Mouse (Mus musculus) stomach, embryonic 14.5 days (tissue): ENCODE measurements around the gene Evi5. TPM values are rescaled to one million over a fixed set of nuclear protein-coding genes. Genes with fewer than 3 reads are reported as not detected.

Experiments used
- ATAC-seq: fragments of 200-750 bp; cut with Nextera tagmentation; 2 replicates; pipeline ENCODE4 v1.8.0; 2017; ENCODE audit warnings: low read depth, moderate TSS enrichment; ENCODE audit not compliant: insufficient number of reproducible peaks, insufficient read depth, low FRiP score
- H3K27ac ChIP-seq: fragments of 300-500 bp; sonication (generic); 2 replicates; pipeline ENCODE4 v1.5.1; 2014; ENCODE audit warnings: mild to moderate bottlenecking, low read length, moderate library complexity, mixed read lengths
- H3K27me3 ChIP-seq: fragments of 300-500 bp; sonication (generic); 2 replicates; pipeline ENCODE4 v1.6.1; 2014; ENCODE audit warnings: low read length, control low read depth, mixed read lengths; ENCODE audit not compliant: control insufficient read depth, insufficient read depth
- H3K36me3 ChIP-seq: fragments of 300-500 bp; sonication (generic); 2 replicates; pipeline ENCODE4 v1.6.1; 2014; ENCODE audit warnings: mild to moderate bottlenecking, control low read depth, low read length, moderate library complexity, mixed read lengths; ENCODE audit not compliant: control insufficient read depth, insufficient read depth
- H3K4me1 ChIP-seq: fragments of 300-500 bp; sonication (generic); 2 replicates; pipeline ENCODE4 v1.6.1; 2014; ENCODE audit warnings: low read length, control low read depth, mixed read lengths; ENCODE audit not compliant: control insufficient read depth, insufficient read depth
- H3K4me2 ChIP-seq: fragments of 300-500 bp; sonication (generic); replicated peaks from 2 replicates; pipeline ENCODE4 v1.6.1; 2014; ENCODE audit warnings: low read depth, low read length, control low read depth
- H3K4me3 ChIP-seq: fragments of 300-500 bp; sonication (generic); 2 replicates; pipeline ENCODE4 v1.5.1; 2014; ENCODE audit warnings: low read depth, low read length, control low read depth
- H3K9ac ChIP-seq: fragments of 300-500 bp; sonication (generic); replicated peaks from 2 replicates; pipeline ENCODE4 v1.6.1; 2014; ENCODE audit warnings: low read depth, mild to moderate bottlenecking, control low read depth, low read length, moderate library complexity, mixed read lengths
- H3K9me3 ChIP-seq: fragments of 300-500 bp; sonication (generic); 2 replicates; pipeline ENCODE4 v1.6.1; 2016; ENCODE audit warnings: low read depth, low read length, control low read depth; ENCODE audit not compliant: control insufficient read depth
- WGBS: fragments of 180-500 bp; shearing (Covaris S2); extraction: QIAGEN DNeasy Blood & Tissue Kit; methylation state at CpG from one replicate; pipeline ENCODE4 v1.1.7; 2014; 5-methylcytosine and 5-hydroxymethylcytosine counted together
- polyA plus RNA-seq: library from polyadenylated mRNA; unstranded; fragments of >200 nt; fragmentation: Nextera tagmentation; extraction: Ambion mirVana; gene quantifications from 2 replicates; pipeline ENCODE4 v1.2.1, GENCODE M21; 2014

Evi5 gene
- polyA plus RNA-seq, 1 experiment from 2014 or later, result 71.8 TPM

- WGBS, result 78% methylated on average over 7 of the region's 7 CpGs
- no peaks in the 10 kb centered on the region for H3K4me1 ChIP-seq
Observed at GRCm38 (mm10) chr5:107787682-107788443, 87.0 kb downstream of the Evi5 start.

GRCm38 (mm10) chr5:107782360-107782759, 92.5 kb downstream of the Evi5 start:
- Histone ChIP-seq H3K36me3 (peaks cover 6% of the 10 kb centered on the region), H3K9me3 (no peaks in the 10 kb centered on the region), H3K4me2 (no peak overlapping the region), H3K27ac (no peak overlapping the region), H3K27me3 (no peaks in the 10 kb centered on the region), H3K9ac (no peak overlapping the region), H3K4me1 (no peaks in the 10 kb centered on the region), H3K4me3 (no peak overlapping the region)
- 92% methylated on average over 1 of the region's 1 CpGs for WGBS
- ATAC-seq, result no peak

More at GRCm38 (mm10) chr5:107787682-107788443, 87.0 kb downstream of the Evi5 start:
- Histone ChIP-seq H3K9ac (no peak overlapping the region), H3K27ac (no peak overlapping the region), H3K4me3 (no peak overlapping the region), H3K27me3 (no peaks in the 10 kb centered on the region), H3K9me3 (no peaks in the 10 kb centered on the region), H3K36me3 (peaks cover 10% of the 10 kb centered on the region), H3K4me2 (no peak overlapping the region)
- no peak for ATAC-seq

GRCm38 (mm10) chr5:107778763-107779162, 96.1 kb downstream of the Evi5 start:
- H3K27me3 ChIP-seq, result no peaks in the 10 kb centered on the region
- no peaks in the 10 kb centered on the region for H3K9me3 ChIP-seq

GRCm38 (mm10) chr5:107777545-107777830, 97.4 kb downstream of the Evi5 start:
- no peaks in the 10 kb centered on the region for H3K9me3 ChIP-seq
- H3K4me2 ChIP-seq, result no peak overlapping the region
- H3K36me3 ChIP-seq, result no peaks in the 10 kb centered on the region
- no peak overlapping the region for H3K9ac ChIP-seq
- no peak overlapping the region for H3K4me3 ChIP-seq
- H3K27me3 ChIP-seq, result no peaks in the 10 kb centered on the region
- no peak for ATAC-seq
- H3K27ac ChIP-seq, result no peak overlapping the region
- no peaks in the 10 kb centered on the region for H3K4me1 ChIP-seq
- 100% methylated on average over 1 of the region's 1 CpGs for WGBS

More at GRCm38 (mm10) chr5:107778763-107779162, 96.1 kb downstream of the Evi5 start:
- no peak overlapping the region for H3K4me2 ChIP-seq
- H3K27ac ChIP-seq, result no peak overlapping the region
- no peak overlapping the region for H3K4me3 ChIP-seq
- no peak for ATAC-seq
- H3K36me3 ChIP-seq, result no peaks in the 10 kb centered on the region
- H3K9ac ChIP-seq, result no peak overlapping the region
- no peaks in the 10 kb centered on the region for H3K4me1 ChIP-seq
- 89% methylated on average over 3 of the region's 3 CpGs for WGBS

GRCm38 (mm10) chr5:107776777-107777544, 97.9 kb downstream of the Evi5 start:
- Histone ChIP-seq H3K27ac (no peak overlapping the region), H3K4me2 (no peak overlapping the region), H3K27me3 (no peaks in the 10 kb centered on the region), H3K9me3 (no peaks in the 10 kb centered on the region), H3K9ac (no peak overlapping the region), H3K4me1 (no peaks in the 10 kb centered on the region), H3K4me3 (no peak overlapping the region), H3K36me3 (no peaks in the 10 kb centered on the region)
- no peak for ATAC-seq
- 87% methylated on average over 4 of the region's 4 CpGs for WGBS

GRCm38 (mm10) chr5:107775875-107776274, 99.0 kb downstream of the Evi5 start:
- H3K4me3 ChIP-seq, result no peak overlapping the region
- H3K9me3 ChIP-seq, result no peaks in the 10 kb centered on the region
- no peaks in the 10 kb centered on the region for H3K4me1 ChIP-seq
- no peak overlapping the region for H3K27ac ChIP-seq
- no peak overlapping the region for H3K9ac ChIP-seq
- 100% methylated on average over 1 of the region's 1 CpGs for WGBS
- H3K36me3 ChIP-seq, result no peaks in the 10 kb centered on the region
- ATAC-seq, result no peak
- H3K27me3 ChIP-seq, result no peaks in the 10 kb centered on the region
- H3K4me2 ChIP-seq, result no peak overlapping the region

GRCm38 (mm10) chr5:107772049-107772448, 102.9 kb downstream of the Evi5 start:
- no peak overlapping the region for H3K27ac ChIP-seq
- no peak for ATAC-seq
- H3K4me2 ChIP-seq, result no peak overlapping the region
- no peak overlapping the region for H3K4me3 ChIP-seq
- H3K27me3 ChIP-seq, result no peaks in the 10 kb centered on the region
- no peak overlapping the region for H3K9ac ChIP-seq
- no peaks in the 10 kb centered on the region for H3K36me3 ChIP-seq
- no peaks in the 10 kb centered on the region for H3K4me1 ChIP-seq
- no peaks in the 10 kb centered on the region for H3K9me3 ChIP-seq
- WGBS, result 64% methylated on average over 5 of the region's 5 CpGs

GRCm38 (mm10) chr5:107768224-107768623, 106.7 kb downstream of the Evi5 start:
- H3K9me3 ChIP-seq, result no peaks in the 10 kb centered on the region
- H3K9ac ChIP-seq, result no peak overlapping the region
- H3K4me3 ChIP-seq, result no peak overlapping the region
- no peak overlapping the region for H3K27ac ChIP-seq
- WGBS, result 89% methylated on average over 1 of the region's 1 CpGs
- H3K36me3 ChIP-seq, result no peaks in the 10 kb centered on the region
- ATAC-seq, result no peak
- H3K4me2 ChIP-seq, result no peak overlapping the region
- no peaks in the 10 kb centered on the region for H3K27me3 ChIP-seq
- no peaks in the 10 kb centered on the region for H3K4me1 ChIP-seq
